Mouse (Mus musculus): ENCODE data around the gene Foxa3. TPM values are rescaled to one million over a fixed set of nuclear protein-coding genes. Genes with fewer than 3 reads are reported as not detected.
A peak's percentile ranks its signal among the peaks of the same experiment; 100 is the strongest.

Foxa3 gene
- polyA plus RNA-seq, 1 experiment from 2014 or later: 0.49 TPM

GRCm38 (mm10) chr7:18965312-18965711, 58.0 kb downstream of the Foxa3 start:
- H3K4me2 ChIP-seq (replicated peaks; ENCODE audit: low read depth, low read length): no peak overlapping the region
- no peaks in the 10 kb centered on the region for H3K36me3 ChIP-seq (ENCODE audit: insufficient read depth, low read length)
- TF ChIP-seq EP300 (IDR thresholded peaks at IDR 0.05): no peak
- no peak for TF ChIP-seq CTCF (IDR thresholded peaks at IDR 0.05)
- ATAC-seq (no peak), DNase-seq (ENCODE audit: low spot score) (no peak)
- H3K27ac ChIP-seq (ENCODE audit: low read length): no peak overlapping the region
- H3K27me3 ChIP-seq (replicated peaks; ENCODE audit: insufficient read depth, low read length): peaks cover 21% of the 10 kb centered on the region; the same call in 1 of the 2 replicates
- H3K4me1 ChIP-seq (ENCODE audit: insufficient read depth, low read depth, low read length): no peaks in the 10 kb centered on the region
- WGBS: 70% methylated on average over 5 of the region's 5 CpGs
- H3K9ac ChIP-seq (replicated peaks; ENCODE audit: low read depth): no peak overlapping the region
- H3K4me3 ChIP-seq (ENCODE audit: low read depth, low read length): no peak overlapping the region
- H3K9me3 ChIP-seq (ENCODE audit: low read length): no peaks in the 10 kb centered on the region

- Histone ChIP-seq H3K9me3 (ENCODE audit: low read length) (no peaks in the 10 kb centered on the region), H3K27ac (ENCODE audit: low read length) (no peak overlapping the region), H3K36me3 (ENCODE audit: insufficient read depth, low read length) (no peaks in the 10 kb centered on the region), H3K4me2 (replicated peaks; ENCODE audit: low read depth, low read length) (no peak overlapping the region), H3K4me1 (ENCODE audit: insufficient read depth, low read depth, low read length) (no peaks in the 10 kb centered on the region), H3K27me3 (replicated peaks; ENCODE audit: insufficient read depth, low read length) (peaks cover 21% of the 10 kb centered on the region; the same call in 1 of the 2 replicates), H3K4me3 (ENCODE audit: low read depth, low read length) (no peak overlapping the region), H3K9ac (replicated peaks; ENCODE audit: low read depth) (no peak overlapping the region)
- ATAC-seq (no peak), DNase-seq (ENCODE audit: low spot score) (peak; percentile 12)
- TF ChIP-seq EP300 (IDR thresholded peaks at IDR 0.05): no peak
- no peak for TF ChIP-seq CTCF (IDR thresholded peaks at IDR 0.05)
- 2% methylated on average over 19 of the region's 19 CpGs for WGBS
Observed at GRCm38 (mm10) chr7:18963294-18963843, 60.0 kb downstream of the Foxa3 start.

Other genes starting within 250 kb of the Foxa3 start
- gene Psg19, start 225.0 kb downstream of the Foxa3 start, polyA plus RNA-seq (2015; fragmentation: Nextera tagmentation; extraction: Ambion mirVana): not detected in 2 replicates
- not detected in 2 replicates for gene Psg17, start 201.9 kb downstream of the Foxa3 start, polyA plus RNA-seq (2015; fragmentation: Nextera tagmentation; extraction: Ambion mirVana)
- gene Mill2, start 183.6 kb downstream of the Foxa3 start, polyA plus RNA-seq (2015; fragmentation: Nextera tagmentation; extraction: Ambion mirVana): 4.3 and 5.7 TPM in 2 replicates
- gene Pglyrp1, start 152.2 kb downstream of the Foxa3 start, polyA plus RNA-seq (2015; fragmentation: Nextera tagmentation; extraction: Ambion mirVana): 45.6 and 51.1 TPM in 2 replicates
- gene Ccdc61, start 113.1 kb downstream of the Foxa3 start, polyA plus RNA-seq (2015; fragmentation: Nextera tagmentation; extraction: Ambion mirVana): 17.6 and 19.0 TPM in 2 replicates
- 1.1 and 1.2 TPM in 2 replicates for gene Nova2, start 97.7 kb downstream of the Foxa3 start, polyA plus RNA-seq (2015; fragmentation: Nextera tagmentation; extraction: Ambion mirVana)
- gene Nanos2, start 36.1 kb downstream of the Foxa3 start, polyA plus RNA-seq (2015; fragmentation: Nextera tagmentation; extraction: Ambion mirVana): not detected in 2 replicates
- gene Mypop, start 32.3 kb downstream of the Foxa3 start, polyA plus RNA-seq (2015; fragmentation: Nextera tagmentation; extraction: Ambion mirVana): 2.3 and 2.6 TPM in 2 replicates
- 11.7 and 12.2 TPM in 2 replicates for gene Irf2bp1, start 19.5 kb downstream of the Foxa3 start, polyA plus RNA-seq (2015; fragmentation: Nextera tagmentation; extraction: Ambion mirVana)
- 10.4 and 11.8 TPM in 2 replicates for gene Sympk, start 839 bp upstream of the Foxa3 start, polyA plus RNA-seq (2015; fragmentation: Nextera tagmentation; extraction: Ambion mirVana)
- not detected in 2 replicates for gene Rsph6a, start 31.2 kb upstream of the Foxa3 start, polyA plus RNA-seq (2015; fragmentation: Nextera tagmentation; extraction: Ambion mirVana)
- 9.7 and 12.0 TPM in 2 replicates for gene Dmwd, start 52.7 kb upstream of the Foxa3 start, polyA plus RNA-seq (2015; fragmentation: Nextera tagmentation; extraction: Ambion mirVana)
- gene Dmpk, start 60.3 kb upstream of the Foxa3 start, polyA plus RNA-seq (2015; fragmentation: Nextera tagmentation; extraction: Ambion mirVana): 11.5 and 14.7 TPM in 2 replicates
- 4.2 and 4.7 TPM in 2 replicates for gene Six5, start 71.1 kb upstream of the Foxa3 start, polyA plus RNA-seq (2015; fragmentation: Nextera tagmentation; extraction: Ambion mirVana)
- 0.20 and 0.23 TPM in 2 replicates for gene Gm4969, start 94.8 kb upstream of the Foxa3 start, polyA plus RNA-seq (2015; fragmentation: Nextera tagmentation; extraction: Ambion mirVana)
- gene Fbxo46, start 96.3 kb upstream of the Foxa3 start, polyA plus RNA-seq (2015; fragmentation: Nextera tagmentation; extraction: Ambion mirVana): 9.9 and 10.1 TPM in 2 replicates
- 14.1 and 14.5 TPM in 2 replicates for gene Qpctl, start 125.8 kb upstream of the Foxa3 start, polyA plus RNA-seq (2015; fragmentation: Nextera tagmentation; extraction: Ambion mirVana)
- 63.2 and 65.2 TPM in 2 replicates for gene Snrpd2, start 126.2 kb upstream of the Foxa3 start, polyA plus RNA-seq (2015; fragmentation: Nextera tagmentation; extraction: Ambion mirVana)
- 0.80 and 1.0 TPM in 2 replicates for gene Gipr, start 142.6 kb upstream of the Foxa3 start, polyA plus RNA-seq (2015; fragmentation: Nextera tagmentation; extraction: Ambion mirVana)
- gene Eml2, start 152.9 kb upstream of the Foxa3 start, polyA plus RNA-seq (2015; fragmentation: Nextera tagmentation; extraction: Ambion mirVana): 17.9 and 21.7 TPM in 2 replicates
- 2.7 and 3.1 TPM in 2 replicates for gene Gpr4, start 189.0 kb upstream of the Foxa3 start, polyA plus RNA-seq (2015; fragmentation: Nextera tagmentation; extraction: Ambion mirVana)
- 18.8 and 19.0 TPM in 2 replicates for gene Opa3, start 204.8 kb upstream of the Foxa3 start, polyA plus RNA-seq (2015; fragmentation: Nextera tagmentation; extraction: Ambion mirVana)
- gene Vasp, start 248.3 kb upstream of the Foxa3 start, polyA plus RNA-seq (2015; fragmentation: Nextera tagmentation; extraction: Ambion mirVana): 109 and 121 TPM in 2 replicates